Comparison of ENCODE assay signal across 11 mouse cellular contexts in the genomic region with DNA sequence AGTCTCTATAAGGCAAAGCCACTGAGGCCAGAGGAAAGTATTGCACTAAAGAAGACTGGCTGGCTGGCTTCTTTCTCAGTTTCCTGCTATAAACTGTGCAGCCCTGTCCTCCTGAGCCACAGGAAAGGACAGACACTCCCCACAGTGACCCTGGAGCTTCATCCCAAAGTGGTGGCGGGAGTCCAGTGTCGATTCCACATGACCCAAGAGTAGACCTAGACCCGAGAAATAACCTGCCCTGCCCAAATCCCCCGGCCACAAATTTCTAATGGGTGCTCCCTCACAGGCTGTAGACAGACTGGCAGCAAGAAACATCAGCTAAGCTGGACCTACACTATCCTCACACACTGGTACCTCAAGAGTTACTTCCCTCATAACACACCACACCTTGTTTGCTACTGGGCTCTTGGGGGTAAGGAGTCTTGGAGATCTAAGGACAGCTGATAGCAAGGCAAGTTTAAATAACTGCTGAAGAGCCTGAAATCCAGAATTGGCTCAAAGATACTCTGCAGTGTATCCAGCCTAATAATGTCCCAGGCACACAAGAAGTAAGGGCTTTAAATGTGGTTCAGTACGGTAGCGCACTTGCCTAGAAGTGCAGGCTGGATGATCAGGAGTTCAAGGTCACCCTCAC. TPM values are rescaled to one million over a fixed set of nuclear protein-coding genes. Genes with fewer than 3 reads are reported as not detected.
DNase-seq lines count a peak whose midpoint lies in the region; ATAC-seq and TF ChIP-seq lines count a peak whose summit lies in the region.
"Had no signal": no experiment of that assay in that cellular context is flagged by ENCODE, and none has a peak within 500 bp of the region (broad histone marks: within the 10 kb centered on the region; RNA-seq: fewer than 3 reads in every experiment).

No protein-coding gene starts in this region.

- no peak for TF ChIP-seq POLR2A in kidney, adult 2 months (IDR thresholded peaks at IDR 0.05; ENCODE audit: low read depth, low read length)

- H3K27ac ChIP-seq in kidney, adult 2 months (ENCODE audit: insufficient read depth, low read depth, low read length), result no peak overlapping the region
- no peak overlapping the region for H3K27ac ChIP-seq in midbrain, embryonic 14.5 days (replicated peaks; ENCODE audit: low read depth, low read length)
- H3K27ac ChIP-seq in midbrain, postnatal 0 days (ENCODE audit: low read depth, low read length), result no peak overlapping the region
- peak overlapping the region; percentile 97 for H3K27ac ChIP-seq in intestine, embryonic 16.5 days (ENCODE audit: low read length)
- H3K27ac ChIP-seq: forebrain, embryonic 12.5 days had no signal

- peak; percentile 27 for DNase-seq in kidney, adult 2 months
- DNase-seq in kidney, adult 11 months, result no peak
- peak; percentile 20 for DNase-seq in midbrain, embryonic 14.5 days
- no peak for DNase-seq in midbrain, postnatal 0 days (ENCODE audit: low spot score)
- DNase-seq in adipocyte (ENCODE audit: low spot score), result no peak
- no peak for DNase-seq in layer of hippocampus, adult 9-11 months
- DNase-seq: cerebellum, adult 11 months had no signal

- no peak overlapping the region for H3K9ac ChIP-seq in midbrain, embryonic 14.5 days (replicated peaks; ENCODE audit: low read length)
- H3K9ac ChIP-seq in midbrain, postnatal 0 days (replicated peaks; ENCODE audit: low read length, poor library complexity, severe bottlenecking), result no peak overlapping the region
- no peak overlapping the region for H3K9ac ChIP-seq in intestine, embryonic 16.5 days (ENCODE audit: low read depth, low read length)

- no peak overlapping the region for H3K4me3 ChIP-seq in kidney, adult 2 months (ENCODE audit: insufficient read depth, low read depth, low read length)
- H3K4me3 ChIP-seq in midbrain, embryonic 14.5 days (replicated peaks; ENCODE audit: low read depth, low read length), result no peak overlapping the region
- H3K4me3 ChIP-seq in midbrain, postnatal 0 days (ENCODE audit: low read depth, low read length), result no peak overlapping the region
- H3K4me3 ChIP-seq in intestine, embryonic 16.5 days (ENCODE audit: low read length), result no peak overlapping the region

- TF ChIP-seq CTCF in kidney, adult 2 months (conservative IDR thresholded peaks at IDR 0.05; ENCODE audit: insufficient read depth, insufficient read length, low read depth, low read length), result no peak
- TF ChIP-seq CTCF in midbrain, postnatal 0 days (IDR thresholded peaks at IDR 0.05), result no peak

- H3K27me3 ChIP-seq in kidney, adult 2 months (replicated peaks; ENCODE audit: control insufficient read depth, insufficient read depth, low read length), result no peaks in the 10 kb centered on the region
- peaks cover 4% of the 10 kb centered on the region; the same call in 1 of the 2 replicates for H3K27me3 ChIP-seq in midbrain, embryonic 14.5 days (ENCODE audit: control insufficient read depth, insufficient read depth, low read length)
- H3K27me3 ChIP-seq in midbrain, postnatal 0 days (ENCODE audit: insufficient read depth, low read length), result no peaks in the 10 kb centered on the region
- no peaks in the 10 kb centered on the region for H3K27me3 ChIP-seq in intestine, embryonic 16.5 days (replicated peaks; ENCODE audit: control insufficient read depth, insufficient read depth, low read length)
- H3K27me3 ChIP-seq: Patski had no signal

- no peaks in the 10 kb centered on the region for H3K9me3 ChIP-seq in midbrain, embryonic 14.5 days (ENCODE audit: control insufficient read depth, low read length)
- no peaks in the 10 kb centered on the region for H3K9me3 ChIP-seq in midbrain, postnatal 0 days (ENCODE audit: low read length)
- H3K9me3 ChIP-seq in intestine, embryonic 16.5 days (ENCODE audit: control insufficient read depth, low read length), result no peaks in the 10 kb centered on the region
- H3K9me3 ChIP-seq: forebrain, embryonic 12.5 days; hindbrain, embryonic 10.5 days had no signal

- H3K4me2 ChIP-seq in midbrain, embryonic 14.5 days (ENCODE audit: low read length), result no peak overlapping the region
- H3K4me2 ChIP-seq in midbrain, postnatal 0 days (ENCODE audit: low read depth, low read length, poor library complexity, severe bottlenecking), result no peak overlapping the region
- H3K4me2 ChIP-seq in intestine, embryonic 16.5 days (ENCODE audit: low read depth, low read length), result no peak overlapping the region; the same call in 1 of the 2 replicates

- no peak for ATAC-seq in midbrain, embryonic 14.5 days (ENCODE audit: low FRiP score, low TSS enrichment)
- ATAC-seq in midbrain, postnatal 0 days (ENCODE audit: low FRiP score), result no peak
- no peak for ATAC-seq in intestine, embryonic 16.5 days
- ATAC-seq: Patski had no signal

- H3K36me3 ChIP-seq in kidney, adult 2 months (ENCODE audit: control insufficient read depth, insufficient read depth, low read length), result no peaks in the 10 kb centered on the region
- no peaks in the 10 kb centered on the region for H3K36me3 ChIP-seq in midbrain, embryonic 14.5 days (ENCODE audit: control insufficient read depth, insufficient read depth, low read length)
- H3K36me3 ChIP-seq in midbrain, postnatal 0 days (ENCODE audit: insufficient read depth, low read length), result no peaks in the 10 kb centered on the region
- H3K36me3 ChIP-seq in intestine, embryonic 16.5 days (ENCODE audit: control insufficient read depth, insufficient read depth, low read length), result no peaks in the 10 kb centered on the region
- H3K36me3 ChIP-seq: forebrain, embryonic 12.5 days; hindbrain, embryonic 10.5 days had no signal

- peaks cover 15% of the 10 kb centered on the region for H3K4me1 ChIP-seq in kidney, adult 2 months (ENCODE audit: control insufficient read depth, insufficient read depth, low read length)
- peaks cover 26% of the 10 kb centered on the region for H3K4me1 ChIP-seq in midbrain, embryonic 14.5 days (ENCODE audit: control insufficient read depth, insufficient read depth, low read length)
- peaks cover 12% of the 10 kb centered on the region for H3K4me1 ChIP-seq in midbrain, postnatal 0 days (ENCODE audit: insufficient read depth, low read length)
- peaks cover 34% of the 10 kb centered on the region for H3K4me1 ChIP-seq in intestine, embryonic 16.5 days (ENCODE audit: control insufficient read depth, insufficient read depth, low read length)

- 69% methylated on average over 6 of the region's 6 CpGs for WGBS in kidney, adult 2 months
- 91% methylated on average over 6 of the region's 6 CpGs for WGBS in midbrain, embryonic 14.5 days
- 83% methylated on average over 6 of the region's 6 CpGs for WGBS in midbrain, postnatal 0 days
- WGBS in intestine, embryonic 16.5 days, result 78% methylated on average over 6 of the region's 6 CpGs

RNA-seq across cellular contexts. Expression of a gene that starts 1.7 kb away (rescaled TPM):
- polyA plus RNA-seq in kidney, adult 2 months (2012; rRNA removed), result 32.0 and 38.8 TPM in 2 replicates
- polyA plus RNA-seq in midbrain, embryonic 14.5 days (2014; fragmentation: Nextera tagmentation; extraction: Ambion mirVana), result 23.7 and 24.0 TPM in 2 replicates
- 22.8 and 37.8 TPM in 2 replicates for total RNA-seq in midbrain, postnatal 0 days (2014; rRNA removed)
- 15.5 and 17.8 TPM in 2 replicates for polyA plus RNA-seq in midbrain, postnatal 0 days (2015; fragmentation: Nextera tagmentation; extraction: Ambion mirVana)
- polyA plus RNA-seq in intestine, embryonic 16.5 days (2015; fragmentation: Nextera tagmentation; extraction: Ambion mirVana), result 13.1 and 14.4 TPM in 2 replicates

Comparison
In these comparisons a context has a peak if more than half of its experiments do, and no peak if none do; other contexts are left out.
1. DNase-seq: peak in kidney, adult 2 months (single experiment) and midbrain, embryonic 14.5 days (single experiment); none in kidney, adult 11 months (single experiment), midbrain, postnatal 0 days (single experiment), adipocyte (single experiment) and layer of hippocampus, adult 9-11 months (single experiment).